24 mouse cellular contexts compared by ENCODE assay signal in the genomic region with DNA sequence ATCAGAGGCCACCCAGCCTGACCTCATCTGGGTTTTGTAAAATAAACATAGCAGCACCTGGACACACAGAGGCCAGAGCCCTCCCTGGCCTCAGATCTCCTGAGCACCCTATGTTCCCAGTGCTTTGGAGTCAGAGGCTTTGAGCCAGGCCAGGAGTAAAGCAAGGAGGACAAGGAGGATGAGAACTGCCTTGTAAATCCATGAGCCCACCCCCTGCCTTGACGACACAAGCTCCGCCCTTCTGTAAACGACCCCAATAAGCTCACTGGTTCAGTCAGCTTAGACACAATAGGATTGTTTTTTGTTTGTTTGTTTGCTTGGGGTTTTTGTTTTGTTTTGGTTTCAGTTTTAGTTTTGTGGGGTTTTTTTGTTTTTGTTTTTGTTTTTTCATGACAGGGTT. TPM values are rescaled to one million over a fixed set of nuclear protein-coding genes. Genes with fewer than 3 reads are reported as not detected.
DNase-seq lines count a peak whose midpoint lies in the region; ATAC-seq and TF ChIP-seq lines count a peak whose summit lies in the region.
"Had no signal": no experiment of that assay in that cellular context is flagged by ENCODE, and none has a peak within 500 bp of the region (broad histone marks: within the 10 kb centered on the region; RNA-seq: fewer than 3 reads in every experiment).

No protein-coding gene starts in this region.

- H3K36me3 ChIP-seq in liver, embryonic 13.5 days: no peaks in the 10 kb centered on the region
- H3K36me3 ChIP-seq in embryonic facial prominence, embryonic 10.5 days (replicated peaks): no peaks in the 10 kb centered on the region
- no peaks in the 10 kb centered on the region for H3K36me3 ChIP-seq in myocyte (ENCODE audit: control insufficient read depth, insufficient read depth)
- H3K36me3 ChIP-seq: embryonic facial prominence, embryonic 13.5 days; heart, embryonic 15.5 days; hindbrain, embryonic 12.5 days; limb, embryonic 15.5 days had no signal

- H3ac ChIP-seq in myocyte (ENCODE audit: control insufficient read depth, insufficient read length): no peak overlapping the region

- intact Hi-C loops in gastrocnemius, adult 2 months (cut with DNase I): no loop called here

- no peak for TF ChIP-seq CTCF in gastrocnemius, adult 2 months (IDR thresholded peaks at IDR 0.05)

- no peak overlapping the region for H3K4me3 ChIP-seq in gastrocnemius, adult 2 months
- H3K4me3 ChIP-seq in liver, embryonic 13.5 days (replicated peaks): no peak overlapping the region
- H3K4me3 ChIP-seq in embryonic facial prominence, embryonic 10.5 days: no peak overlapping the region
- H3K4me3 ChIP-seq in myocyte: peak overlapping the region; percentile 25
- H3K4me3 ChIP-seq: embryonic facial prominence, embryonic 13.5 days; heart, embryonic 15.5 days; hindbrain, embryonic 12.5 days; limb, embryonic 15.5 days had no signal

- H3K9me3 ChIP-seq in liver, embryonic 13.5 days (replicated peaks): no peaks in the 10 kb centered on the region
- no peaks in the 10 kb centered on the region for H3K9me3 ChIP-seq in embryonic facial prominence, embryonic 10.5 days
- H3K9me3 ChIP-seq: embryonic facial prominence, embryonic 13.5 days; heart, embryonic 15.5 days; hindbrain, embryonic 12.5 days; limb, embryonic 15.5 days had no signal

- ATAC-seq in liver, embryonic 13.5 days (ENCODE audit: low read depth): peak; percentile 41; the same call in 1 of the 2 replicates
- ATAC-seq: inflammation-experienced regulatory T-cells, adult 6 months; midbrain, embryonic 16.5 days had no signal

- TF ChIP-seq POLR2A in myocyte (IDR thresholded peaks at IDR 0.05; ENCODE audit: insufficient read length, low read depth): no peak

- H3K27ac ChIP-seq in gastrocnemius, adult 2 months: peak overlapping the region; percentile 56
- no peak overlapping the region for H3K27ac ChIP-seq in liver, embryonic 13.5 days
- peak overlapping the region; percentile 75 for H3K27ac ChIP-seq in embryonic facial prominence, embryonic 10.5 days (replicated peaks)
- H3K27ac ChIP-seq: embryonic facial prominence, embryonic 13.5 days; heart, embryonic 15.5 days; hindbrain, embryonic 12.5 days; macrophage had no signal

- WGBS in liver, embryonic 13.5 days (ENCODE audit: insufficient replicate concordance): 46% methylated on average over 3 of the region's 3 CpGs
- WGBS in embryonic facial prominence, embryonic 10.5 days: 29% methylated on average over 3 of the region's 3 CpGs

- H3K4me2 ChIP-seq in liver, embryonic 13.5 days: no peak overlapping the region
- H3K4me2 ChIP-seq in myocyte (ENCODE audit: low read depth): peak overlapping the region; percentile 63
- H3K4me2 ChIP-seq: embryonic facial prominence, embryonic 13.5 days; heart, embryonic 15.5 days; hindbrain, embryonic 12.5 days; limb, embryonic 15.5 days had no signal

- peaks cover 14% of the 10 kb centered on the region for H3K4me1 ChIP-seq in liver, embryonic 13.5 days (replicated peaks)
- H3K4me1 ChIP-seq in embryonic facial prominence, embryonic 10.5 days: peaks cover 44% of the 10 kb centered on the region

- H3K9ac ChIP-seq in liver, embryonic 13.5 days: no peak overlapping the region
- H3K9ac ChIP-seq: heart, embryonic 15.5 days; hindbrain, embryonic 12.5 days; limb, embryonic 15.5 days had no signal

- no peak for DNase-seq in gastrocnemius, adult 2 months
- no peak for DNase-seq in gastrocnemius, adult 18-20 months (ENCODE audit: low spot score)
- no peak for DNase-seq in liver, embryonic 13.5 days
- no peak for DNase-seq in liver
- no peak for DNase-seq in embryonic facial prominence, embryonic 10.5 days (ENCODE audit: low spot score)
- DNase-seq in layer of hippocampus, adult 9-11 months: no peak
- no peak for DNase-seq in ovary, postnatal 36 days (ENCODE audit: low spot score)
- DNase-seq: adrenal gland, postnatal 36 days; B cell, adult 2 months; cerebellum, adult 18-20 months; cerebellum, postnatal 36 days; gastrocnemius, postnatal 10 days; kidney, adult 8-10 months had no signal

- no peaks in the 10 kb centered on the region for H3K79me2 ChIP-seq in myocyte (ENCODE audit: control insufficient read depth, insufficient read depth)

- no peaks in the 10 kb centered on the region for H3K27me3 ChIP-seq in liver, embryonic 13.5 days
- no peaks in the 10 kb centered on the region for H3K27me3 ChIP-seq in embryonic facial prominence, embryonic 10.5 days (replicated peaks; ENCODE audit: low read depth, poor library complexity, severe bottlenecking)
- no peaks in the 10 kb centered on the region for H3K27me3 ChIP-seq in myocyte (ENCODE audit: control insufficient read depth, insufficient read depth, insufficient read length)
- H3K27me3 ChIP-seq: embryonic facial prominence, embryonic 13.5 days; heart, embryonic 15.5 days; hindbrain, embryonic 12.5 days; limb, embryonic 15.5 days had no signal

TF ChIP-seq in myocyte, 11 proteins besides CTCF, POLR2A, EP300 and RAD21:
- TF ChIP-seq REST (IDR thresholded peaks at IDR 0.05; ENCODE audit: insufficient read depth, insufficient read length): no peak
- no peak for TF ChIP-seq MAX (IDR thresholded peaks at IDR 0.05; ENCODE audit: low read depth)
- no peak for TF ChIP-seq TCF3 (IDR thresholded peaks at IDR 0.05; ENCODE audit: insufficient read length, low read depth)
- TF ChIP-seq E2F4 (IDR thresholded peaks at IDR 0.05; ENCODE audit: insufficient read depth): no peak
- no peak for TF ChIP-seq CEBPB (IDR thresholded peaks at IDR 0.05; ENCODE audit: insufficient read depth, poor library complexity, severe bottlenecking)
- TF ChIP-seq POLR2AphosphoS2 (IDR thresholded peaks at IDR 0.05; ENCODE audit: insufficient read length, low read depth): no peak
- TF ChIP-seq MYOD1 (IDR thresholded peaks at IDR 0.05; ENCODE audit: control insufficient read depth in 1 of 3, insufficient read length in 2 of 3, low read depth in 2 of 3): no peak
- TF ChIP-seq MYOG (IDR thresholded peaks at IDR 0.05; ENCODE audit: control insufficient read depth in 1 of 3, insufficient read depth in 1 of 3, insufficient read length in 2 of 3, low read depth in 2 of 3): no peak
- no peak for TF ChIP-seq USF1 (IDR thresholded peaks at IDR 0.05; ENCODE audit: low read depth)
- TF ChIP-seq SRF (IDR thresholded peaks at IDR 0.05; ENCODE audit: control insufficient read depth, insufficient read length, low read depth): no peak
- no peak for TF ChIP-seq TCF12 (IDR thresholded peaks at IDR 0.05; ENCODE audit: insufficient read depth, poor library complexity, severe bottlenecking)

RNA-seq across cellular contexts. Expression of a gene that starts 19.0 kb away (rescaled TPM):
- total RNA-seq in gastrocnemius, adult 2 months (2021): 100 to 1,000 TPM; 195 to 263 TPM
- total RNA-seq in gastrocnemius, adult 18-20 months (2021): 100 to 1,000 TPM; 235 to 244 TPM
- polyA plus RNA-seq in liver, embryonic 13.5 days (2015; fragmentation: Nextera tagmentation; extraction: Ambion mirVana): 71.4 and 83.9 TPM in 2 replicates
- 170 and 196 TPM in 2 replicates for polyA plus RNA-seq in embryonic facial prominence, embryonic 10.5 days (2016; fragmentation: Nextera tagmentation; extraction: Ambion mirVana)
- 491 TPM for polyA plus RNA-seq in myocyte (2012; fragmentation: generic; extraction: Trizol)

RNA-seq across cellular contexts. Expression of a gene that starts 45.2 kb away (rescaled TPM):
- total RNA-seq in gastrocnemius, adult 2 months (2021): under 1 TPM in 1 of 2 experiments, not detected in 1; 0.36 TPM
- total RNA-seq in gastrocnemius, adult 18-20 months (2021): not detected
- 0.20 and 0.25 TPM in 2 replicates for polyA plus RNA-seq in liver, embryonic 13.5 days (2015; fragmentation: Nextera tagmentation; extraction: Ambion mirVana)
- 3.0 and 3.3 TPM in 2 replicates for polyA plus RNA-seq in embryonic facial prominence, embryonic 10.5 days (2016; fragmentation: Nextera tagmentation; extraction: Ambion mirVana)
- polyA plus RNA-seq in myocyte (2012; fragmentation: generic; extraction: Trizol): 0.01 TPM
- total RNA-seq: adrenal gland, postnatal 36 days; layer of hippocampus, postnatal 14 days; neutrophil, adult 5-6 weeks had no signal
- polyA plus RNA-seq: inflammation-experienced regulatory T-cells, adult 6 months; large intestine, adult 2 months; macrophage had no signal
